In the genomic region with DNA sequence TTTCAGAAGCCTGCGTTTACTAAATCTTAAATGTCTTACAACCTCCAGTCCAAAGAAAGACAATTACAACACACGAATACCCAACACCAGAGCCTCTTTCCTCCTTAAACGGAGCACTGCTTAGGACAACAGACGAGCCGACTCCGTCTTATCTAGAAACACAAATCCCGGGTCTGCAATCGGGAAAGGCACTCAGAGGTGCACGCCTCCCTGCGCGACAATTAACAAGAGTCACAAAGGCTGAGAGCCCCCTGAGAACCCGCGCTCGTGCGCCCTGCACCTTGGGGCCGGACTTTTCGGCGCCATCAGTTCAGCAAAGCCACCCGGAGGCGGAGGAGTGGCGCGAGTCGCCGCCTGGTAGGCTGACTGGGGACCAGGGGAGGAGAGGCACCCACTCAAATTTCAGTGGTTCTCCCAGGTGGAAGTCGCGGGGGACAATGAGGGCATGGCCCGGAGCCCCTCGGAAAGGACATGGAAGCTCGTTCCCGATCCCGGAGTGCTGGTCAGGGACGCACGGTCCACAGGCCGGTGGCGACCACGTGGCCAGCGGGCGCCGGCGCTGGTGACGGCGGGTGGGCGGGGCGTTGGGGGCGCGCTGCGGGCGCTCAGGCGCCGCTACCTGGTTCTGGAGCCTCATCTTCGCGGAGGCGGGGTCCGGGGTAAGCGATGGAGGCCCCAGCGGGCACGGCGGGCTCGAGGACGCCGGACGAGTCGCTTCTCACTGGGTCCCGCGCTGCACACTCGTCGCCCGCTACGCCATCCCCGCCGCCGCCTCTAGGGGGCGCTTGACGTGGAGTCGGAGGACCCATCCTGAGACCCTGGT, we compare ENCODE assay signal across 8 mouse cellular contexts. TPM values are rescaled to one million over a fixed set of nuclear protein-coding genes. Genes with fewer than 3 reads are reported as not detected.
A peak's percentile ranks its signal among the peaks of the same experiment; 100 is the strongest.
DNase-seq lines count a peak whose midpoint lies in the region; ATAC-seq lines count a peak whose summit lies in the region.

A gene (minus strand): TSS at position 732 of the 823 bp plus-strand sequence.

- peak; percentile 1 for DNase-seq in B cell, adult 2 months
- peak; percentile 18 for DNase-seq in c-Kit-positive CD71-negative TER-119-negative erythroid progenitor cells, embryonic 14.5 days (ENCODE audit: low read depth)
- peak; percentile 47 to 57 for DNase-seq in heart, postnatal 14 days
- peak; percentile 74 for DNase-seq in layer of hippocampus, adult 11-12 months (ENCODE audit: low spot score)
- peak; percentile 42 for DNase-seq in ovary, postnatal 14 days (ENCODE audit: low spot score)
- DNase-seq in thymus, postnatal 25 days: peak; percentile 20

- H3K9ac ChIP-seq in forebrain, embryonic 12.5 days: peak within 1 kb of the TSS; percentile 78
- no peak within 1 kb of the TSS for H3K9ac ChIP-seq in liver, embryonic 15.5 days

- peak within 1 kb of the TSS; percentile 57 for H3K4me2 ChIP-seq in forebrain, embryonic 12.5 days
- H3K4me2 ChIP-seq in liver, embryonic 15.5 days: peak within 1 kb of the TSS; percentile 69

- ATAC-seq in forebrain, embryonic 12.5 days (ENCODE audit: low FRiP score): peak; percentile 95
- peak; percentile 54 for ATAC-seq in liver, embryonic 15.5 days (ENCODE audit: insufficient read depth)

- no peaks in the 10 kb centered on the region for H3K36me3 ChIP-seq in forebrain, embryonic 12.5 days (replicated peaks)
- H3K36me3 ChIP-seq in liver, embryonic 15.5 days (replicated peaks): no peaks in the 10 kb centered on the region

- intact Hi-C loops in heart, postnatal 14 days (cut with DNase I): loop anchor here (10.0 kb wide), 1 partner anchor 227 kb away; no protein-coding TSS in a partner anchor

- H3K27me3 ChIP-seq in forebrain, embryonic 12.5 days: no peaks in the 10 kb centered on the region
- H3K27me3 ChIP-seq in liver, embryonic 15.5 days: peaks cover 25% of the 10 kb centered on the region

- peak within 1 kb of the TSS; percentile 85 for H3K27ac ChIP-seq in forebrain, embryonic 12.5 days
- no peak within 1 kb of the TSS for H3K27ac ChIP-seq in liver, embryonic 15.5 days (replicated peaks)

- H3K4me3 ChIP-seq in forebrain, embryonic 12.5 days (replicated peaks): peak within 1 kb of the TSS; percentile 68
- H3K4me3 ChIP-seq in liver, embryonic 15.5 days (replicated peaks): peak within 1 kb of the TSS; percentile 53

- WGBS in forebrain, embryonic 12.5 days: under 1% methylated on average over 56 of the region's 75 CpGs
- WGBS in liver, embryonic 15.5 days (ENCODE audit: insufficient replicate concordance): under 1% methylated on average over 75 of the region's 75 CpGs

- H3K4me1 ChIP-seq in forebrain, embryonic 12.5 days: peaks cover 11% of the 10 kb centered on the region
- H3K4me1 ChIP-seq in liver, embryonic 15.5 days (replicated peaks): no peaks in the 10 kb centered on the region

- no peaks in the 10 kb centered on the region for H3K9me3 ChIP-seq in forebrain, embryonic 12.5 days
- no peaks in the 10 kb centered on the region for H3K9me3 ChIP-seq in liver, embryonic 15.5 days (replicated peaks)

RNA-seq across cellular contexts. Expression of the gene that starts here (rescaled TPM):
- polyA plus RNA-seq in forebrain, embryonic 12.5 days (2016; fragmentation: Nextera tagmentation; extraction: Ambion mirVana): 185 and 220 TPM in 2 replicates
- total RNA-seq in heart, postnatal 14 days (2021): under 1 TPM; 0.20 to 0.50 TPM
- 0.45 and 0.47 TPM in 2 replicates for polyA plus RNA-seq in liver, embryonic 15.5 days (2015; fragmentation: Nextera tagmentation; extraction: Ambion mirVana)

Comparison
In these comparisons a context has a peak if more than half of its experiments do, and no peak if none do; other contexts are left out.
1. RNA of the gene that starts here (polyA plus RNA-seq): 185 to 220 TPM in forebrain, embryonic 12.5 days; 0.45 to 0.47 TPM in liver, embryonic 15.5 days; every median in the first group is over 100 times any median in the second.
2. Peak in DNase-seq in heart, postnatal 14 days; RNA of the gene not detected or under 1 TPM.
3. Peak in ATAC-seq, H3K4me3 ChIP-seq and H3K4me2 ChIP-seq in liver, embryonic 15.5 days; RNA of the gene not detected or under 1 TPM.
4. DNase-seq: peak in every context shown above with its lines; median percentile 74 in layer of hippocampus, adult 11-12 months; 52 in heart, postnatal 14 days; 42 in ovary, postnatal 14 days; 20 in thymus, postnatal 25 days; 18 in c-Kit-positive CD71-negative TER-119-negative erythroid progenitor cells, embryonic 14.5 days; 1 in B cell, adult 2 months.